Comparison of ENCODE assay signal across 13 mouse cellular contexts in the genomic region with DNA sequence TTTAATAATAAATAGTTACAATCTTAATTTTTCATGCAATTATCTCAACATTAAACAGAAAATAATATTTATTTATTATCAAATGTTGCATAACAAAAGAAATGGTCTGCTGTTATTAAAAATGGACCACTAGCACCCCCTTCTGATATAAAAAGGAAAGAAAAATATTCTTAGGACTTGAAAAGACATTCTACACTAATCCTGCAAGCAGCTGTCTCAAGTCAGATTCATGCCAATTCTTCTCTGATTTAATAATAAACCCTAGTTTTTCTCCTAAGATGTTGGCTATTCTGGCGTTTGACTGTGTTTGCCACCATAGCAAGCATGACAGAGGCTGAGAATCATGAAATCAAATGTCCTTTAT.
DNase-seq lines count a peak whose midpoint lies in the region; ATAC-seq lines count a peak whose summit lies in the region.
"Had no signal": no experiment of that assay in that cellular context is flagged by ENCODE, and none has a peak within 500 bp of the region (broad histone marks: within the 10 kb centered on the region; RNA-seq: fewer than 3 reads in every experiment).

No protein-coding gene starts in this region.

- WGBS in midbrain, embryonic 16.5 days: 23% methylated on average over 1 of the region's 1 CpGs
- WGBS in kidney, embryonic 16.5 days: 53% methylated on average over 1 of the region's 1 CpGs

- no peaks in the 10 kb centered on the region for H3K27me3 ChIP-seq in midbrain, embryonic 16.5 days (ENCODE audit: control insufficient read depth, insufficient read depth, low read depth, low read length)
- no peaks in the 10 kb centered on the region for H3K27me3 ChIP-seq in kidney, embryonic 16.5 days (ENCODE audit: insufficient read depth, low read length)
- H3K27me3 ChIP-seq: embryonic facial prominence, embryonic 12.5 days; neural tube, embryonic 12.5 days had no signal

- no peaks in the 10 kb centered on the region; the same call in 1 of the 2 replicates for H3K4me1 ChIP-seq in midbrain, embryonic 16.5 days (ENCODE audit: control insufficient read depth, insufficient read depth, low read length)
- no peaks in the 10 kb centered on the region for H3K4me1 ChIP-seq in kidney, embryonic 16.5 days (ENCODE audit: insufficient read depth, low read length)
- H3K4me1 ChIP-seq: embryonic facial prominence, embryonic 12.5 days; neural tube, embryonic 12.5 days had no signal

- H3K4me2 ChIP-seq in midbrain, embryonic 16.5 days (ENCODE audit: low read length): no peak overlapping the region
- H3K4me2 ChIP-seq in kidney, embryonic 16.5 days (replicated peaks; ENCODE audit: low read depth, low read length): no peak overlapping the region
- H3K4me2 ChIP-seq: embryonic facial prominence, embryonic 12.5 days; neural tube, embryonic 12.5 days had no signal

- ATAC-seq in midbrain, embryonic 16.5 days: peak; percentile 68; the same call in 1 of the 2 replicates
- no peak for ATAC-seq in kidney, embryonic 16.5 days (ENCODE audit: low FRiP score, low TSS enrichment)

- H3K4me3 ChIP-seq in midbrain, embryonic 16.5 days (ENCODE audit: low read depth, low read length): no peak overlapping the region
- no peak overlapping the region for H3K4me3 ChIP-seq in kidney, embryonic 16.5 days (ENCODE audit: low read length)
- H3K4me3 ChIP-seq: embryonic facial prominence, embryonic 12.5 days; neural tube, embryonic 12.5 days had no signal

- no peaks in the 10 kb centered on the region for H3K36me3 ChIP-seq in midbrain, embryonic 16.5 days (ENCODE audit: control insufficient read depth, insufficient read depth, low read length)
- no peaks in the 10 kb centered on the region for H3K36me3 ChIP-seq in kidney, embryonic 16.5 days (ENCODE audit: insufficient read depth, low read length)
- H3K36me3 ChIP-seq: embryonic facial prominence, embryonic 12.5 days; neural tube, embryonic 12.5 days had no signal

- no peak overlapping the region for H3K9ac ChIP-seq in midbrain, embryonic 16.5 days (ENCODE audit: low read depth, low read length)
- H3K9ac ChIP-seq in kidney, embryonic 16.5 days (replicated peaks; ENCODE audit: low read length): no peak overlapping the region
- H3K9ac ChIP-seq: embryonic facial prominence, embryonic 12.5 days; neural tube, embryonic 12.5 days had no signal

- H3K9me3 ChIP-seq in midbrain, embryonic 16.5 days (replicated peaks; ENCODE audit: control insufficient read depth, low read length, poor library complexity, severe bottlenecking): no peaks in the 10 kb centered on the region
- no peaks in the 10 kb centered on the region for H3K9me3 ChIP-seq in kidney, embryonic 16.5 days (ENCODE audit: low read length)
- H3K9me3 ChIP-seq: embryonic facial prominence, embryonic 12.5 days; neural tube, embryonic 12.5 days had no signal

- no peak overlapping the region for H3K27ac ChIP-seq in midbrain, embryonic 16.5 days (ENCODE audit: low read length)
- no peak overlapping the region for H3K27ac ChIP-seq in kidney, embryonic 16.5 days (ENCODE audit: low read length)
- H3K27ac ChIP-seq: embryonic facial prominence, embryonic 12.5 days; neural tube, embryonic 12.5 days had no signal

- DNase-seq in embryo, embryonic 10.5 days (ENCODE audit: low spot score): peak; percentile 63
- DNase-seq in embryo, embryonic 9.5 days (ENCODE audit: extremely low spot score): no peak
- DNase-seq in layer of hippocampus, adult 9-10 months (ENCODE audit: low spot score): peak; percentile 43
- no peak for DNase-seq in layer of hippocampus, postnatal 36 days
- DNase-seq in NIH3T3 (ENCODE audit: low read depth): peak; percentile 31
- no peak for DNase-seq in thymus, postnatal 10 days (ENCODE audit: low spot score in 2 of 2)
- DNase-seq: heart, postnatal 10 days; kidney, postnatal 10 days; lung, postnatal 10 days had no signal

Comparison
In these comparisons a context has a peak if more than half of its experiments do, and no peak if none do; other contexts are left out.
1. DNase-seq: peak in embryo, embryonic 10.5 days (single experiment), layer of hippocampus, adult 9-10 months (single experiment) and NIH3T3 (single experiment); none in embryo, embryonic 9.5 days (single experiment), layer of hippocampus, postnatal 36 days (0 of 2) and thymus, postnatal 10 days (0 of 2).